Mouse (Mus musculus): Measurements from ENCODE around the gene Tsc22d1. TPM values are rescaled to one million over a fixed set of nuclear protein-coding genes. Genes with fewer than 3 reads are reported as not detected.
A peak's percentile ranks its signal among the peaks of the same experiment; 100 is the strongest.

Tsc22d1 gene
- total RNA-seq (2021), result 100 to 1,000 TPM; 366 to 428 TPM

DNA sequence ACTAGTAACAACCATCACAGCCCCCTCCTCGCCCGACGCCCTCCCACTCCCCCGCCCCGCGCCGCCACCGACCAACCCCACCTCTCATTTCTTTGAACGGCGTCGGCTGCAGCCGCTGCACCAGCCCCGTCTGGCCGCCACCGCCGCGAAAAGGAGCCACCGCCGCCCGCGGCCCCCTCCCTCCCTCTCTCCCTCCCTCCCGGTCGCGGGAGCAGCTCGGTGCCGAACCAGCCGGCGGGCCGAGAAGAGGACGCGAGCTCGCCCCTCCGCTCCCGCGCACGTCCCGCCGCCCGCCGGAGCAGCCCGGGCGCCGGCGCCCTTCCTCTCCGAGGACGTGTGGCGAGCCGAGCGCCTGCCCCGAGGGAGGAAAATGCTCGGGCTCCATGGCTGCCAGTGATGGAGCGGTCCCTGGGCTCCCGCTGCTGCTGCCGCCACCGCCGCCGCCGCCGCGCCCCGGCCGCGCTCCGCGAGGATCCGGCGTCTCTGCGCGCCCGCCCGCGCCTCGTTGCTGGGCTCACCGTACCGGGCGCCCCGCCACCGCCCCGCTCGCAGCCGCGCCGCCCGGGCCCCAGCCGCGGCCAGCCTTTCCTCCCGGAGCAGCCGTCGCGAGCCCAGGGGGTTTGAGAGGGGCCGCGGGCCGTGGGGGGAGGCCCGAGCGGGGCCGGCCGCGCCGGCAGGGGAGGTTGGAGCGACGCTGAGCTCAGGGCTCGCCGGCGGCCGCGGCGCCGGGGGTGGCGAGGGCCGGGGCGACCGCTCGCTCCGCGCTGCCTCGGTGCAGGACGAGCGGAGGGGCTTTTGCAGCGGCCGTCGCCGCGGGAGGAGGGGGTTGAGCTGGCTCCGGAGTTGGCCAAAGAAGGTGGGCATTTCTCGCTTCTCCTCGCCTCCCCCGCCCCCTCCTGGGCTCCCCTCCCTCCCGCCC lies at the start of gene Tsc22d1:
TSS of gene Tsc22d1 (plus strand) at position 100 of the 919 bp plus-strand sequence.
- intact Hi-C loops (cut with DNase I), result loop anchor here (1.0 to 5.0 kb wide), 2 partner anchors 57 to 263 kb away; no protein-coding TSS in a partner anchor

DNA sequence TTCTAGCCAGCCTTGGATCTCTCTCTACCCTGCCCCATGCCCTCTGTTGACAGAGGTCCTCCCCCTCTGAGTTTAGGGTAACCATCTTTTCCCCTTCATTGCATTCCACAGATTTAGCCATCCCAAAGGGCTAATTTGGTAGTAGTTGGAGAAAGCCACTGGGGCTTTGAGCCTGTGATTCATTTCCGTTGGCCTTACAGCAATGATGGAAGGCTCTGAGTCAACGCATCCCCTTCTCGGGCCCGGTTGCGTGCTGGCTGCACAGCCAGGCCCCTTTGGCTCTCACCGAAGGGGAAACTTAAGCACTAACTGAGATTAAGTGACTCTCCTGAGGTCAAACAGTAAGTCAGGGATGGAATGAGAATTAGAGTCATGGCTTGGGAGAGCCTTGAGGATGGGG lies 41.1 kb upstream of the Tsc22d1 start:
- DNase-seq, result no peak
- intact Hi-C loops (cut with DNase I), result no loop called here

More for the DNA sequence above, at the start of gene Tsc22d1:
- peak in 1 of 2 experiments; percentile 50 for DNase-seq

- no peak for DNase-seq
- intact Hi-C loops (cut with DNase I), result no loop called here
Observed at GRCm38 (mm10) chr14:76374601-76375000, 40.2 kb upstream of the Tsc22d1 start.

DNA sequence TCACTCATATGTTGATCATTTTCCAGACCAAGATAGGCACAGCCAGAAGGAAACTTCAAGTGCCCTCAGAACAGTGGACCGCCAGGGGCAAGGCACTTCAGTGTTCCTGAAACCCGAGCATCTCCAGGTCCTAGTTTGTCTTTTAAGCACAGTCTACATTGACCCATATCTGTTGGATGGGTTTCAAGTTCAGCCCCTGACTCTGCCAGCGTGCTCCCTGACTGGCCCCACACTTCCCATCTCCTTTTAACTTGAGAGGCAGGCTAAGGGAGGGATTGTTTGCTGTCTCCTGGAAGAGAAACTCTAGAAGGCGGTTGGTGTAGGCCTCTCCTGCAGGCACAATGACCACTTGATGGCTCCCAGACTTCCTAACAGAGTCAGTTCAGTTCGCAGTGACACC lies 38.2 kb upstream of the Tsc22d1 start:
- DNase-seq, result no peak
- intact Hi-C loops (cut with DNase I), result no loop called here

DNA sequence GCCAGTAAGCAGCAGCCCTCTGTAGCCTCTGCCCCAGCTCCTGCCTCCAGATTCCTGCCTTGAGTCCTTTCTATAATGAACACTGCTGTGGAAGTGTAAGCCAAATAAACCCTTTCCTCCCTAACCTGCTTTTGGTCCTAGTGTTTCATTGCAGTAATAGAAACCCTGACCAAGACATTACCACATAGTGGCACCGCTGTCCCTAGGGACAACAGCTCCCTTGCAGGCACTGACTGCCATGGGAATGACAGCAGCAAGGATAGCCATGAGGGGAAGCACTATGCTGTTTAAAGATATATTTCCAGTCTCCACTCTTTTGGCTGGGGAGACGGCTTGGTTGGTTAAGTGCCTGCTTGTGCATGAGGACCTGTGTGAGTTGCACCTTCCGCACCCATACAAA lies 35.4 kb upstream of the Tsc22d1 start:
- no peak for DNase-seq
- intact Hi-C loops (cut with DNase I), result no loop called here

DNA sequence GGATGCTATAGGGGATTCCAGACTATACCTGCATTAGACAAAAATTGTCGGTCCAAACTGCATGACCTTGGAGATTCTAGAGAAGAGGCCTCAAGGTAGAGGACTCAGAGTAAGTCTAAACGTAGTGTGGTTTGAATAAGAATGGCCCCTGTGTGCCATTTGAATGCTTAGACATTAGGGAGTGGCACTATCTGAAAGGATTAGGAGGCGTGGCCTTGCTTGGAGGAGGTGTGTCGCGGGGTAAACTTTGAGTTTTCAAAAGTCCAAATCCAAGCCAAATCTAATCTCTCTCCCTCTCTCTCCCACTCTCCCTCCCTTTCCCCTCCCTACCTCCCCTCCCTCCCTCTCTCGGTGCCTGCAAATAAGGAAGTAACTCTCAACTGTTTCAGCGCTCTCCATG lies 26.7 kb upstream of the Tsc22d1 start:
- intact Hi-C loops (cut with DNase I), result no loop called here
- no peak for DNase-seq

- intact Hi-C loops (cut with DNase I), result no loop called here
- DNase-seq, result no peak
Observed at GRCm38 (mm10) chr14:76398251-76398650, 16.5 kb upstream of the Tsc22d1 start.

- intact Hi-C loops (cut with DNase I), result no loop called here
- no peak for DNase-seq
Observed at GRCm38 (mm10) chr14:76402574-76402973, 12.2 kb upstream of the Tsc22d1 start.

DNA sequence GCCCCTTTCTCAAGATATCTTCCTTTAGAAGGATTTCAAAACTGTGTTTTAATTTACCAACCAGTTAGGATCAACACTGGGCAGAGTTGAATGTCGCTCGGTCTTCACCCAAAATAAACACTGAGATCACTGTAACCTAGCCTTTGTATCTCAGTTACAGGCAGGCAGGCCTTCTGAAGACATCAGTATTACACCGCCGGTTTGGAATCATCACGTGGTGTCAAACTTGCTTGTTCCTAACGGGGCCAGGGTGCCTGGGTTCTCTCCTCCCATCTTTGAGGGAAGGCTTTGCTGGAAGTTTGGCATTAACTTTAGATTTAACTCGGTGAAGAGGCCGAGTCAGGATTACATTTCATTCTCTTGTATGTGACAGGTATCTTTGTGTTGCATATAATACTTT lies 5.7 kb upstream of the Tsc22d1 start:
- intact Hi-C loops (cut with DNase I), result no loop called here
- no peak for DNase-seq

- intact Hi-C loops (cut with DNase I), result loop anchor here (1.0 kb wide), 1 partner anchor 261 kb away; no protein-coding TSS in a partner anchor
- no peak for DNase-seq
Observed at GRCm38 (mm10) chr14:76413773-76414121, 1.0 kb upstream of the Tsc22d1 start.

- intact Hi-C loops (cut with DNase I), result loop anchor here (1.0 kb wide), 1 partner anchor 262 kb away; no protein-coding TSS in a partner anchor
- peak; percentile 96 for DNase-seq
Observed at GRCm38 (mm10) chr14:76414122-76414861, 469 bp upstream of the Tsc22d1 start.

GRCm38 (mm10) chr14:76415781-76416301 lies 1.1 kb downstream of the Tsc22d1 start:
- intact Hi-C loops (cut with DNase I), result loop anchor here (5.0 kb wide), 1 partner anchor 56 kb away; no protein-coding TSS in a partner anchor
- peak; percentile 57 to 58 for DNase-seq

- no peak for DNase-seq
- intact Hi-C loops (cut with DNase I), result loop anchor here (5.0 kb wide), 1 partner anchor 56 kb away; no protein-coding TSS in a partner anchor
Observed at GRCm38 (mm10) chr14:76416366-76417040, 1.7 kb downstream of the Tsc22d1 start.

DNA sequence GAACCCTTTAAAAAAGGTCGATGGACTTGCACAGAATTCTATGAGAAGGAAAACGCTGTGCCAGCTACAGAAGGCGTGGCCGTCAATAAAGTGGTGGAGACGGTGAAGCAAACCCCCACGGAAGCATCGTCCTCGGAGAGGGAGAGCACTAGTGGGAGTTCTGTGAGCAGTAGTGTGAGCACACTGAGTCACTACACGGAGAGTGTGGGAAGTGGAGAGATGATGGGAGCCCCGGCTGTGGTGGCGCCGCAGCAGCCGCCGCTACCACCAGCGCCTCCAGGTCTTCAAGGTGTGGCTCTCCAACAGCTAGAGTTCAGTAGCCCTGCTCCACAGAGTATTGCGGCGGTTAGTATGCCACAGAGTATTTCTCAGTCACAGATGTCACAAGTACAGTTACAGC lies 2.6 kb downstream of the Tsc22d1 start:
- intact Hi-C loops (cut with DNase I), result loop anchor here (5.0 kb wide), 1 partner anchor 55 kb away; no protein-coding TSS in a partner anchor

GRCm38 (mm10) chr14:76420726-76421125 lies 6.0 kb downstream of the Tsc22d1 start:
- intact Hi-C loops (cut with DNase I), result no loop called here
- peak; percentile 17 to 18 for DNase-seq

More for the DNA sequence above, 2.6 kb downstream of the Tsc22d1 start:
- DNase-seq, result no peak

- intact Hi-C loops (cut with DNase I), result no loop called here
- DNase-seq, result no peak
Observed at GRCm38 (mm10) chr14:76421162-76421561, 6.4 kb downstream of the Tsc22d1 start.

DNA sequence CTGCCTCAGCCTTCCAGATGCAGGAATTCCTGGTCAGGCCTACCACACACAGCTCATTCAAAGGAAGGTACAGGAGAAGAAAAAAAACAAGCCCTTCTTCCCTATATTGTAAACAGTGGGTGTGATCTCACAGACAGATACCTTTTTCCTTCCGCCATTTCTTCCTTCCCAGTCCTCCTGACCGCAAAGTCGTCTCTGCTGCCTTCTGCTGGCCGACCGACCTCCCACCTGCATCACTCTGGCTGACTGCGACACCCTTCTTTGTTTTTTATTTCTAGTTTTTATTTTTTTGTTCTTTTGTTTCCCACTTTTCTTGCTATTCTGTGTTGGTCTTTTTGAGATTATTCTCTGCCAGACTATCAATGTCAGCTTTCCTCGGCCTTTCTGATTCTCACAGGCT lies 10.7 kb downstream of the Tsc22d1 start:
- intact Hi-C loops (cut with DNase I), result no loop called here
- no peak for DNase-seq

GRCm38 (mm10) chr14:76425986-76426530 lies 11.3 kb downstream of the Tsc22d1 start:
- intact Hi-C loops (cut with DNase I), result no loop called here
- DNase-seq, result no peak

GRCm38 (mm10) chr14:76428855-76429254 lies 14.1 kb downstream of the Tsc22d1 start:
- no peak for DNase-seq
- intact Hi-C loops (cut with DNase I), result no loop called here

DNA sequence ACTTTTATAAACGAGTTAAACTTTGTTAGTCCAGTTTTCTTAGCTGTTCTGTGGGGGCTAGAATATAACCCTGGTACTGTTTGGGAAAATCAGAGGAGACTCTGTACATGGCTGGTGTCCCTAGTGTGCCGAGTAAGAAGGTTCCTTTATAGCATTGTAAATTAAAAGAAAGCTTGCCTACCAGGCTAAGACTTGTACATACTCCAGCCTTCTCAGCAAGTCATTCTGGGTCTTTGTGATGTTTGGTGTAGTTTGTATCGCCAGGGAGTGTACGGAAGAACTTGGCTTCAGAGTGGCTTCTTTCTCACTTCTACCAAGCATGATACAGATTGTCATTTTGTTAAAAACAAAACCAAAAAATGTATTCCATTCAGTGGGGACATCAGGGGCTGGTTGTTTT lies 17.2 kb downstream of the Tsc22d1 start:
- intact Hi-C loops (cut with DNase I), result no loop called here

More for the DNA sequence above, 17.2 kb downstream of the Tsc22d1 start:
- no peak for DNase-seq

All from heart, postnatal 10 days (tissue).